Mouse (Mus musculus) cerebral cortex, adult 2 months (tissue): ENCODE measurements around the gene Tab2.

Experiments
- WGBS: fragments of 180-500 bp; shearing (Covaris S2); methylation state at CpG from one replicate; pipeline ENCODE4 v1.1.7; 2018; 5-methylcytosine and 5-hydroxymethylcytosine counted together

Tab2 gene

GRCm38 (mm10) chr10:7956228-7957001 is at the start of gene Tab2:
Gene Tab2 (minus strand): TSS chr10:7956230.
- WGBS, result under 1% methylated on average over 92 of the region's 97 CpGs

GRCm38 (mm10) chr10:7992258-7992919 is 36.4 kb upstream of the Tab2 start:
- WGBS, result 66% methylated on average over 10 of the region's 10 CpGs

GRCm38 (mm10) chr10:7991596-7991995 is 35.6 kb upstream of the Tab2 start:
- 82% methylated on average over 5 of the region's 5 CpGs for WGBS

- 89% methylated on average over 8 of the region's 8 CpGs for WGBS
These were observed 31.5 kb upstream of the Tab2 start for GRCm38 (mm10) chr10:7987521-7987920.

- WGBS, result 98% methylated on average over 9 of the region's 9 CpGs
These were observed 20.4 kb upstream of the Tab2 start for GRCm38 (mm10) chr10:7976462-7976861.

- WGBS, result 88% methylated on average over 2 of the region's 2 CpGs
These were observed 12.8 kb upstream of the Tab2 start for GRCm38 (mm10) chr10:7968747-7969280.

GRCm38 (mm10) chr10:7967096-7967495 is 11.1 kb upstream of the Tab2 start:
- 81% methylated on average over 3 of the region's 3 CpGs for WGBS

GRCm38 (mm10) chr10:7959073-7959472 is 3.0 kb upstream of the Tab2 start:
- WGBS, result 45% methylated on average over 6 of the region's 6 CpGs

GRCm38 (mm10) chr10:7955634-7956121 is 352 bp downstream of the Tab2 start:
- 1% methylated on average over 16 of the region's 76 CpGs for WGBS

GRCm38 (mm10) chr10:7954989-7955633 is 919 bp downstream of the Tab2 start:
- WGBS, result under 1% methylated on average over 30 of the region's 31 CpGs

GRCm38 (mm10) chr10:7954627-7954988 is 1.4 kb downstream of the Tab2 start:
- under 1% methylated on average over 5 of the region's 5 CpGs for WGBS

- 35% methylated on average over 3 of the region's 3 CpGs for WGBS
These were observed 13.0 kb downstream of the Tab2 start for GRCm38 (mm10) chr10:7943006-7943405.

- WGBS, result 67% methylated on average over 6 of the region's 6 CpGs
These were observed 19.4 kb downstream of the Tab2 start for GRCm38 (mm10) chr10:7936556-7937192.

- WGBS, result 54% methylated on average over 2 of the region's 2 CpGs
These were observed 23.1 kb downstream of the Tab2 start for GRCm38 (mm10) chr10:7932958-7933357.

- 50% methylated on average over 9 of the region's 9 CpGs for WGBS
These were observed 27.0 kb downstream of the Tab2 start for GRCm38 (mm10) chr10:7928996-7929395.

GRCm38 (mm10) chr10:7925481-7925880 is 30.5 kb downstream of the Tab2 start:
- 72% methylated on average over 11 of the region's 11 CpGs for WGBS

- 87% methylated on average over 1 of the region's 1 CpGs for WGBS
These were observed 32.6 kb downstream of the Tab2 start for GRCm38 (mm10) chr10:7923433-7923832.

GRCm38 (mm10) chr10:7911268-7911667 is 44.8 kb downstream of the Tab2 start:
- WGBS, result 53% methylated on average over 10 of the region's 10 CpGs

- 88% methylated on average over 12 of the region's 12 CpGs for WGBS
These were observed 48.9 kb downstream of the Tab2 start for GRCm38 (mm10) chr10:7907151-7907550.

- 93% methylated on average over 5 of the region's 5 CpGs for WGBS
These were observed 51.9 kb downstream of the Tab2 start for GRCm38 (mm10) chr10:7904157-7904556.

GRCm38 (mm10) chr10:7900719-7901627 is 55.1 kb downstream of the Tab2 start:
- WGBS, result 37% methylated on average over 14 of the region's 14 CpGs
